In the genomic region with DNA sequence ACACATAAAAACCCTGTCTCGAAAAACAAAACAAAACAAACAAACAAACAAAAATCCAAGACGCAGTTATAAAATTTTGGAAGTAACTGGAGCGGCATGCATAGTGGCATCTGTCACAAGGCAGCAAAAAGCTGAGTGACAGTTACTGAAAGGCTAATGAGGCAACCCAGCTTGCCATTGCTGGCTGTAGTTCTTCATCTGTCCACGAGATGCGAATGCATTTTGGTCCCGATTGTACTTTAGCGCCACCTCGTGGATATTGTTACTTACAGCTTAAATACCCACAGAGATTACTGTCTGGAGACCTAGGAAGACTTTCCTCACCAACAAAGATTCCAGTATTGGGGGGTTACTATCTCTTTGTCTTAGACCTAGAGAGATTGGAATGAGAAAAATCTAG, we compare ENCODE assay signal across 8 mouse cellular contexts. TPM values are rescaled to one million over a fixed set of nuclear protein-coding genes. Genes with fewer than 3 reads are reported as not detected.
A peak's percentile ranks its signal among the peaks of the same experiment; 100 is the strongest.
DNase-seq lines count a peak whose midpoint lies in the region; ATAC-seq and TF ChIP-seq lines count a peak whose summit lies in the region.

No protein-coding gene starts in this region.

- peaks cover 0 to 7% of the 10 kb centered on the region in 2 experiments; a peak in 1 of 4 replicates for H3K4me1 ChIP-seq in ES-E14 (ENCODE audit: control insufficient read depth in 2 of 2, insufficient read depth in 2 of 2, low read length in 2 of 2, poor library complexity in 1 of 2)
- peaks cover 7% of the 10 kb centered on the region; the same call in 1 of the 2 replicates for H3K4me1 ChIP-seq in forebrain, postnatal 0 days (ENCODE audit: insufficient read depth)
- peaks cover 8% of the 10 kb centered on the region for H3K4me1 ChIP-seq in kidney, embryonic 14.5 days (ENCODE audit: control insufficient read depth, insufficient read depth, low read length)
- H3K4me1 ChIP-seq in liver, postnatal 0 days (ENCODE audit: insufficient read depth), result peaks cover 9% of the 10 kb centered on the region

- H3K9me3 ChIP-seq in ES-E14 (ENCODE audit: control insufficient read depth, insufficient read depth, low read depth, low read length), result no peaks in the 10 kb centered on the region
- no peaks in the 10 kb centered on the region for H3K9me3 ChIP-seq in forebrain, postnatal 0 days (ENCODE audit: low read length)
- H3K9me3 ChIP-seq in kidney, embryonic 14.5 days (ENCODE audit: control insufficient read depth, low read length), result no peaks in the 10 kb centered on the region
- no peaks in the 10 kb centered on the region for H3K9me3 ChIP-seq in liver, postnatal 0 days (ENCODE audit: low read length)

- TF ChIP-seq CTCF in forebrain, postnatal 0 days (IDR thresholded peaks at IDR 0.05; ENCODE audit: low read depth), result peak; percentile 99
- peak; percentile 99 for TF ChIP-seq CTCF in liver, postnatal 0 days (IDR thresholded peaks at IDR 0.05; ENCODE audit: low read depth)

- peak; percentile 68 for ATAC-seq in forebrain, postnatal 0 days
- ATAC-seq in kidney, embryonic 14.5 days (ENCODE audit: low FRiP score, low TSS enrichment), result peak; percentile 21; the same call in 1 of the 2 replicates
- peak; percentile 64 for ATAC-seq in liver, postnatal 0 days

- H3K4me2 ChIP-seq in forebrain, postnatal 0 days (ENCODE audit: low read depth), result no peak overlapping the region
- no peak overlapping the region for H3K4me2 ChIP-seq in kidney, embryonic 14.5 days (replicated peaks; ENCODE audit: low read depth, low read length)
- no peak overlapping the region for H3K4me2 ChIP-seq in liver, postnatal 0 days (ENCODE audit: low read depth, low read length)

- no peak overlapping the region for H3K4me3 ChIP-seq in ES-E14 (ENCODE audit: insufficient read depth in 1 of 2, low read depth in 1 of 2, low read length in 2 of 2, poor library complexity in 1 of 2, severe bottlenecking in 1 of 2)
- H3K4me3 ChIP-seq in forebrain, postnatal 0 days (ENCODE audit: low read depth, low read length), result no peak overlapping the region
- H3K4me3 ChIP-seq in kidney, embryonic 14.5 days (ENCODE audit: low read length), result no peak overlapping the region
- no peak overlapping the region for H3K4me3 ChIP-seq in liver, postnatal 0 days (ENCODE audit: low read depth, low read length)

- DNase-seq in A20 (ENCODE audit: low read depth, low spot score), result peak; percentile 90
- peak; percentile 96 for DNase-seq in ES-E14 (ENCODE audit: low read depth, low spot score)
- peak; percentile 67 for DNase-seq in cerebellum, adult 11 months
- peak; percentile 94 for DNase-seq in forebrain, postnatal 0 days
- peak; percentile 77 for DNase-seq in liver, postnatal 0 days
- peak; percentile 83 for DNase-seq in retina, adult 2 months (ENCODE audit: low read depth, low spot score)
- peak; percentile 57 for DNase-seq in yolk sac, embryonic 10.5 days (ENCODE audit: low spot score)

- H3K36me3 ChIP-seq in ES-E14 (ENCODE audit: control insufficient read depth, insufficient read depth, low read length, poor library complexity, severe bottlenecking), result no peaks in the 10 kb centered on the region
- H3K36me3 ChIP-seq in forebrain, postnatal 0 days (ENCODE audit: insufficient read depth), result no peaks in the 10 kb centered on the region
- H3K36me3 ChIP-seq in kidney, embryonic 14.5 days (ENCODE audit: control insufficient read depth, insufficient read depth, low read length), result peaks cover 3% of the 10 kb centered on the region; the same call in 1 of the 2 replicates
- no peaks in the 10 kb centered on the region for H3K36me3 ChIP-seq in liver, postnatal 0 days (replicated peaks; ENCODE audit: insufficient read depth, low read length)

- no peak overlapping the region for H3K27ac ChIP-seq in ES-E14 (ENCODE audit: insufficient read depth, low read depth, low read length, poor library complexity, severe bottlenecking)
- no peak overlapping the region for H3K27ac ChIP-seq in forebrain, postnatal 0 days (ENCODE audit: low read depth, low read length)
- no peak overlapping the region for H3K27ac ChIP-seq in kidney, embryonic 14.5 days (ENCODE audit: low read depth, low read length)
- no peak overlapping the region for H3K27ac ChIP-seq in liver, postnatal 0 days (ENCODE audit: low read depth)

- no peak for TF ChIP-seq EP300 in liver, postnatal 0 days (IDR thresholded peaks at IDR 0.05; ENCODE audit: low read depth)

- 8% methylated on average over 8 of the region's 8 CpGs for WGBS in forebrain, postnatal 0 days
- WGBS in kidney, embryonic 14.5 days, result 17% methylated on average over 8 of the region's 8 CpGs
- WGBS in liver, postnatal 0 days (ENCODE audit: insufficient replicate concordance), result 13% methylated on average over 8 of the region's 8 CpGs

- no peaks in the 10 kb centered on the region for H3K27me3 ChIP-seq in forebrain, postnatal 0 days (ENCODE audit: insufficient read depth, low read length)
- H3K27me3 ChIP-seq in kidney, embryonic 14.5 days (ENCODE audit: control insufficient read depth, insufficient read depth, low read length), result no peaks in the 10 kb centered on the region
- no peaks in the 10 kb centered on the region for H3K27me3 ChIP-seq in liver, postnatal 0 days (ENCODE audit: insufficient read depth, low read length)

- no peak overlapping the region for H3K9ac ChIP-seq in ES-E14 (ENCODE audit: insufficient read depth, low read depth, low read length, poor library complexity, severe bottlenecking)
- no peak overlapping the region for H3K9ac ChIP-seq in forebrain, postnatal 0 days
- no peak overlapping the region for H3K9ac ChIP-seq in kidney, embryonic 14.5 days (ENCODE audit: low read depth, low read length)
- no peak overlapping the region for H3K9ac ChIP-seq in liver, postnatal 0 days (replicated peaks)

- in situ Hi-C loops in ES-E14 (cut with MboI; ENCODE audit: low sequenced_read_pairs in 2 of 2, unreplicated experiment in 2 of 2), result no loop called here

TF ChIP-seq in ES-E14, 5 proteins besides CTCF, POLR2A, EP300 and RAD21:
- TF ChIP-seq ZC3H11A (IDR thresholded peaks at IDR 0.05; ENCODE audit: borderline replicate concordance, low read depth, low read length) (peak; percentile 53; the same call in 1 of the 2 replicates), HCFC1 (IDR thresholded peaks at IDR 0.05; ENCODE audit: borderline replicate concordance, insufficient read depth, low read length) (peak; percentile 68; the same call in 1 of the 2 replicates), ZNF384 (IDR thresholded peaks at IDR 0.05; ENCODE audit: low read depth, low read length) (peak; percentile 66; the same call in 1 of the 2 replicates), CHD2 (IDR thresholded peaks at IDR 0.05; ENCODE audit: low read depth, low read length) (no peak), MAFK (IDR thresholded peaks at IDR 0.05; ENCODE audit: insufficient read depth, low read depth, low read length) (peak; percentile 4; the same call in 1 of the 2 replicates)

RNA-seq across cellular contexts. Expression of a gene that starts 1.2 kb away (rescaled TPM):
- 49.9 and 67.4 TPM in 2 replicates for total RNA-seq in ES-E14 (2012; rRNA removed)
- total RNA-seq in forebrain, postnatal 0 days (2014; rRNA removed), result 31.4 and 37.7 TPM in 2 replicates
- 67.8 and 68.6 TPM in 2 replicates for polyA plus RNA-seq in forebrain, postnatal 0 days (2015; fragmentation: Nextera tagmentation; extraction: Ambion mirVana)
- polyA plus RNA-seq in kidney, embryonic 14.5 days (2014; fragmentation: Nextera tagmentation; extraction: Ambion mirVana), result 67.9 and 111 TPM in 2 replicates
- polyA plus RNA-seq in liver, postnatal 0 days (2015; fragmentation: Nextera tagmentation; extraction: Ambion mirVana), result 22.6 TPM in 2 replicates

RNA-seq across cellular contexts. Expression of a gene that starts 26.2 kb away (rescaled TPM):
- 5.0 and 5.5 TPM in 2 replicates for total RNA-seq in ES-E14 (2012; rRNA removed)
- 14.2 and 15.2 TPM in 2 replicates for total RNA-seq in forebrain, postnatal 0 days (2014; rRNA removed)
- polyA plus RNA-seq in forebrain, postnatal 0 days (2015; fragmentation: Nextera tagmentation; extraction: Ambion mirVana), result 3.8 and 5.1 TPM in 2 replicates
- 7.3 and 10.8 TPM in 2 replicates for polyA plus RNA-seq in kidney, embryonic 14.5 days (2014; fragmentation: Nextera tagmentation; extraction: Ambion mirVana)
- 1.3 and 1.6 TPM in 2 replicates for polyA plus RNA-seq in liver, postnatal 0 days (2015; fragmentation: Nextera tagmentation; extraction: Ambion mirVana)

RNA-seq across cellular contexts. Expression of a gene that starts 45.4 kb away (rescaled TPM):
- 21.4 and 37.1 TPM in 2 replicates for total RNA-seq in ES-E14 (2012; rRNA removed)
- 0.08 and 1.2 TPM in 2 replicates for total RNA-seq in forebrain, postnatal 0 days (2014; rRNA removed)
- polyA plus RNA-seq in forebrain, postnatal 0 days (2015; fragmentation: Nextera tagmentation; extraction: Ambion mirVana), result 0.22 and 0.38 TPM in 2 replicates
- not detected in 2 replicates for polyA plus RNA-seq in kidney, embryonic 14.5 days (2014; fragmentation: Nextera tagmentation; extraction: Ambion mirVana)
- 0.13 TPM in 1 of 2 replicates, not detected in the other for polyA plus RNA-seq in liver, postnatal 0 days (2015; fragmentation: Nextera tagmentation; extraction: Ambion mirVana)
